Mouse (Mus musculus) B cell, adult 62 days (primary cell): ENCODE data around the gene C9. TPM values are rescaled to one million over a fixed set of nuclear protein-coding genes. Genes with fewer than 3 reads are reported as not detected.

Source experiments
- total RNA-seq: library from RNA; stranded (reverse); gene quantifications from 4 replicates; pipeline ENCODE4 v1.2.4, GENCODE M21; 2023

The C9 gene
- not detected in 4 replicates for total RNA-seq

DNA sequence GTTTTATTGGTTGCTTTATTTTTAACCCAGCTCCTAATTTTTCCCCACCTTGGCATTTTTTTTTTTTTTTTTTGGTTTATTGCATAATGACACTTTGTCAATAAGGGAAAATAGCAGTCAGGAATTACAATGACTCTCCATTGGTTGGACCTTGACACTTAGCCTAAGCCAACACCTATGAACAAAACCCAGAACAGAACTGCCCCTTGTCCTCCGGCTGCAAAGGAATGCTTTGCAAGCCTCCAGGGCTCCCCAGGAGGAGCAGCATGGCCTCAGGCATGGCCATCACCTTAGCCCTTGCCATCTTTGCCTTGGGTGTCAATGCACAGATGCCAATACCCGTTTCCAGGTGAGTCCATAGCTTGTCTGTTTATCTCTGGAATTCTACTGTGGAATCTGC is at the start of gene C9:
C9 (plus strand) TSS at position 193 of the 400 bp plus-strand sequence.

DNA sequence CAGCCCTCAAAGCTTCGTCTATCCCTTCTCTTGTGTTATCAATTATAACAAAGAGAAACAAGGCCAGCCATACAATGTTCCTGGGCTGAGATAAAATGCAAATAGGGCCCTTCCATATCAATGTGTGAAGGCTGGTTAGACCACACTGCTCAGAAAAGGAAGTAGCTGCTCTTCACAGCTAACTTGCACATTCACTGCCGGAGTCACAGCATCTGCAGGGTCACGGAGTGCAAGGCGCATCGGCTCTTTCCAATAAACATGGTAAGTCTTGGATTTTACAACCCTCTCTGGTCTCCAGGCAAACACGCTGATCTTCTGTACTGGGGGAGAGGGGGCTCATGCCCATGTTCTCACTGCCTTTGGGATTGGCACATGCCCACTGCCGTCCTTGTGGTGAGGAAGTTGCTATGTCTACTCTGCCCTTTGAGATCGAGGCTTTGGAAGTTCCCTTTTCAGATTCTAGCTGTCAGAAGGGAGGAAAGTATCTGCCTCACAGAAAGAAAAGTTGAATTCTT is 77.6 kb downstream of the C9 start, which contains the start of gene Fyb:
Fyb (plus strand) TSS at position 201 of the 515 bp plus-strand sequence.

Other genes with a start within 250 kb of the C9 start
- 0.27 to 1.4 TPM (median 0.29 TPM) in 3 of 4 replicates, not detected in the other for gene Dab2, start 145.5 kb upstream of the C9 start, total RNA-seq
- 5.4 to 10.8 TPM (median 8.1 TPM) in 4 replicates for gene Fyb, start 77.5 kb downstream of the C9 start, total RNA-seq